Mouse (Mus musculus) spleen, embryonic (tissue): ENCODE measurements around the gene Mgarp.
"Not testable (repeated sequence)": the region's sequence is repeated elsewhere in the genome, so short reads cannot be mapped to it uniquely, and the experiment has no call there.

Source experiments
- CTCF ChIA-PET: fragments of 350-600 bp; sonication (Branson Sonifier 250); formaldehyde crosslinking; loops from one replicate; lab custom pipeline; 2022; lab: Charles Lee

Gene Mgarp

GRCm38 (mm10) chr3:51399531-51399930 lies 3.0 kb upstream of the Mgarp start:
- CTCF ChIA-PET = interaction anchor here (1.3 kb wide), 1 partner anchor 9 kb away, joined by 3 read pairs; the partner anchor contains the start of gene Ndufc1

- CTCF ChIA-PET = interaction anchor here (0.6 kb wide), 1 partner anchor 18 kb away, joined by 9 read pairs; no protein-coding TSS in a partner anchor
Measured at GRCm38 (mm10) chr3:51398667-51399066, 2.1 kb upstream of the Mgarp start.

GRCm38 (mm10) chr3:51397700-51398299 lies 1.3 kb upstream of the Mgarp start:
- CTCF ChIA-PET = interaction anchor here (0.6 kb wide), 1 partner anchor 135 kb away, joined by 3 read pairs; no protein-coding TSS in a partner anchor

DNA sequence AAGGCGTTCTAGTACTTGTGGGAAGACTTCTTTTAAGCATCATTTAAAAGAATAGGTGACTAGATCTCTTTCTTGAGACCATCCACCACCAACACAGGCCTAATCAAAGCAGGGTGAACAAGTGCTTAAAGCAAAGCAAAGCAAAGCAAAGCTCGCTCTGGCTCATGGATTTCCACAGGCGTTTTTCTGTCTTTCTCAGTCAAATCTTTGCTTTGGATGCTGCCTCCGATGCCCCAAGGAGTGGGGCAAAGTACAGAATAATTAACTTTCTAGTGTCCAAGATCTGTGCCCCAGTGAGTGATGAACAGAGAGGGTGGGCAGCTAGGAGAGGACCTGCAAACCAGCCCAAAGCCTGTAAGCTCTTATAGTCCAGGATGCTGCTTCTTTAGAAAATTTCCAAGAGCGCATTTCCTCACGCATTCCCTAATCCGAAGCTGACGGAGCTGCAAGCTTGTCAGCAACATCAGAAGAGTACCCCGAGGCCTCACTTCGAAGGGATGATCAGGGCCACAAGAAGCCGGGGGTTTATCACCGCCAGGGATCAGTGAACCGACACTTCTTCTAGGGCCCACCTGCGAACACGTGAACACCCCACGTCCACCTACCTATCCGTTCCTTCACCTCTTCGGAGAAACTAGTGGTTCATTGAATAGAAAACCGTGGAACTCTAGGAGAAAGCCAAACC lies 935 bp downstream of the Mgarp start:
- CTCF ChIA-PET = no interaction called here

DNA sequence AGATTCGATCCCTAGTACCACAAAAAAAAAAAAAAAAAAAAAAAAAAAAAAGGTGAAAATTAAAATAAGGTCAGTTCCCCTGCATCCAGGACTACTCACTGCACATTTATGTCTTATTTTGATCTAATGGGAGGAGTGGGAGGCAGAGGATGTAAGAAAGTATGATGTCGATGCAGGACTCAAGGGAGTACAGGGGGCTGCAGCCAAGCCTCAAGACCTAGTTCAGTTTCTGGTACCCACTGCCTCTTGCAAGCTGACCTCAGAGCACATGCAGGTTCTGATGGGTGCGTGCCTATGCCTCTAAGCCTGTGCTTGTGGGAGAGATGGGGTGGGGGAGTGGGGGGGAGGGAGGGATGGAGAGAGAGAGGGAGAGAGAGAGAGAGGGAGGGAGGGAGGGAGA lies 1.7 kb downstream of the Mgarp start:
- CTCF ChIA-PET = interaction anchor here (0.7 kb wide), 1 partner anchor 179 kb away, joined by 25 read pairs; no protein-coding TSS in a partner anchor

GRCm38 (mm10) chr3:51393651-51394050 lies 2.9 kb downstream of the Mgarp start:
- CTCF ChIA-PET = no interaction called here

DNA sequence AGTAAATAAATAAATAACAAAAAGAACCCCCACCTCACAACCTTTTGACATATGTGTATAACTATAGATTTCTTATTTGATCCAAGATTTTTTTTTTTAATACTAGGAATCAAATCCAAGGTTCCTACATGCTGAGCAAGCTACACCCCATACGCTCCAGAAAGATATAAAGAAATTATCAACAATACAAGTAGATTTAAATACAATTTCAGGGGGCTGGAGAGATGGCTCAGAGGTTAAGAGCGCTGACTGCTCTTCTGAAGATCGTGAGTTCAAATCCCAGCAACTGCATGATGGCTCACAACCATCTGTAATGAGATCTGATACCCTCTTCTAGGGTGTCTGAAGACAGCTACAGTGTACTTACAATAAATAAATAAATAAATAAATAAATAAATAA lies 3.5 kb downstream of the Mgarp start:
- CTCF ChIA-PET = not testable (repeated sequence)

- CTCF ChIA-PET = no interaction called here
Measured at GRCm38 (mm10) chr3:51391591-51391990, 4.9 kb downstream of the Mgarp start.

GRCm38 (mm10) chr3:51391095-51391494 lies 5.4 kb downstream of the Mgarp start:
- CTCF ChIA-PET = no interaction called here

GRCm38 (mm10) chr3:51388904-51389303 lies 7.6 kb downstream of the Mgarp start:
- CTCF ChIA-PET = interaction anchor here (0.5 kb wide), 1 partner anchor 24 kb away, joined by 5 read pairs; no protein-coding TSS in a partner anchor

GRCm38 (mm10) chr3:51387868-51388381 lies 8.6 kb downstream of the Mgarp start:
- CTCF ChIA-PET = interaction anchor here (1.1 kb wide), 1 partner anchor 12 kb away, joined by 4 read pairs; no protein-coding TSS in a partner anchor

DNA sequence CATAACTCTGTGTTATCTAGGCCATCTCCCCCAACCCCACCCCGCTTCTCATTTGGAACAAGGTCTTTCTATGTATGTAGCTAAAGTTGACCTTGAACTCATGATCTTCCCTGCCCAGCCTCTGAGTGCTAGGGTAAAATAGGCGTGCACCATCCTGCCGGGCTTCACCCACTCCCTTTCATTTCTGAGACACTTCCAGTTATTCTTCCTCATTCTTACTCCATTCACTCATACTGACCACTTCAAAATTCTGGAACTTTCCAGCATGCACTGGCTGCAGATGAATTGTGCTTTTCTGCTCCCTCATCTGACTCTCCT lies 9.4 kb downstream of the Mgarp start:
- CTCF ChIA-PET = interaction anchor here (1.1 kb wide), 1 partner anchor 11 kb away, joined by 4 read pairs; no protein-coding TSS in a partner anchor

- CTCF ChIA-PET = interaction anchor here (0.8 kb wide), 1 partner anchor 1401 kb away, joined by 3 read pairs; no protein-coding TSS in a partner anchor
Measured at GRCm38 (mm10) chr3:51386441-51387133, 10.0 kb downstream of the Mgarp start.

GRCm38 (mm10) chr3:51383409-51383808 lies 13.1 kb downstream of the Mgarp start:
- CTCF ChIA-PET = no interaction called here

GRCm38 (mm10) chr3:51380660-51381014 lies 15.9 kb downstream of the Mgarp start:
- CTCF ChIA-PET = no interaction called here

DNA sequence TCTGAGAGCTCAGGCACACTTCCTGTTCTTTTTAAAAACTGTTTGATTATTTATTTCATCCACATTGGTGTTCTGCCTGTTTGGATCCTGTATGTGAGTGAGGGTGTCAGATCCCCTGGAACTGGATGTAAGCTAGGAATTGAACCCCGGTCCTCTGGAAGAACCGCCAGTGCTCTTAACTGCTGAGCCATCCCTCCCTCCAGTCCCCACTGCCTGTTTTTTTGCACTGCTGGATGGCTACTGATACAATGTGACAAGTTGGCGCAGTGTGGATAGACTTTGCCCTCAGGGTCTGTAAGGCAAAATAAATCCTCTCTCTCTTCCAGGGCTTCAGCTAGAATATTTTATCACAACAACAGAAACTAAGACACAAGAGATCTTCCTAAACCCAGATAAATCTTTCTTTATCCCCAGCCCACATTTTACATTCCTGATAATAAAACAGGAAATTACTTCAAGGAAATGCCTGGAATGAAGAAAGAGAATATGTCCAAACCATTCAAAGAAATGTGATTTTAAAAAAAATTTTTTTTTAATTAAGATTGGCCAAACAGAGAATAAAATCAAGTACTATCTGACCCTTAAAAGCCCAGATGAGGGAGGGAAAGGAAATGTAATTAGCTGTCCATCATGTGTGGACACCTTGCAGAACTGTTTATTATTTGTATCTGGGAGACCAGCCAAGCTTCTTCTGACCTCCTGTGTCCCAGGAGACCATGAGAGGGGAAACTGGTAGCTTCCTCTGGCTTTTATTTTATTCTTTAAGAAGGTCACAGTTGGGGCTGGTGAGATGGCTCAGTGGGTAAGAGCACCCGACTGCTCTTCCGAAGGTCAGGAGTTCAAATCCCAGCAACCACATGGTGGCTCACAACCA lies 16.5 kb downstream of the Mgarp start:
- CTCF ChIA-PET = no interaction called here

DNA sequence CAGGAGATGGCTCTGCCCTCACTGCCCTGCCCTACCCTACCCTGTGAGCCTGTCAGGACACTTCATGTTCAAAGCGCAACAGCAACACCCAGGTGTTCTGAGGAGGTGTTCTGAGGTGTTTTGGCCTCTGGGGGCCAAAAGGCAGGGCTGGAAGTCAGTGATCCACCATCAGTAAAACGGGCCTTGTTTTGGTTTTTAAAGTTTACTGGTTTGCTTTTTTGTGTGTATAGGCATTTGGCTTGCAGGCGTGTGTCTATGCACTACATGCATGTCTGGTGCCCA lies 17.9 kb downstream of the Mgarp start:
- CTCF ChIA-PET = no interaction called here

- CTCF ChIA-PET = no interaction called here
Measured at GRCm38 (mm10) chr3:51377878-51378664, 18.5 kb downstream of the Mgarp start.

- CTCF ChIA-PET = interaction anchor here (0.6 kb wide), 2 partner anchors 18 to 80 kb away, joined by 3 to 5 read pairs; no protein-coding TSS in a partner anchor
Measured at GRCm38 (mm10) chr3:51375307-51376265, 21.0 kb downstream of the Mgarp start.
